Mouse (Mus musculus) lung, embryonic 14.5 days (tissue): ENCODE measurements around the gene Rrp9. TPM values are rescaled to one million over a fixed set of nuclear protein-coding genes. Genes with fewer than 3 reads are reported as not detected.
A peak's percentile ranks its signal among the peaks of the same experiment; 100 is the strongest.

ENCODE experiments used
- ATAC-seq: fragments of 200-750 bp; cut with Nextera tagmentation; 2 replicates; pipeline ENCODE4 v1.8.0; 2017; ENCODE audit warnings: mild to moderate bottlenecking, moderate TSS enrichment, moderate library complexity; ENCODE audit not compliant: insufficient read depth
- DNase-seq: peaks from one replicate; pipeline ENCODE4 v3.0.0-alpha.2; 2015
- H3K27ac ChIP-seq: fragments of 300-500 bp; sonication (generic); 2 replicates; pipeline ENCODE4 v1.5.1; 2014; ENCODE audit warnings: low read depth, mild to moderate bottlenecking, moderate library complexity
- H3K27me3 ChIP-seq: fragments of 300-500 bp; sonication (generic); 2 replicates; pipeline ENCODE4 v1.6.1; 2014; ENCODE audit warnings: low read length, control low read depth; ENCODE audit not compliant: insufficient read depth
- H3K36me3 ChIP-seq: fragments of 300-500 bp; sonication (generic); 2 replicates; pipeline ENCODE4 v1.6.1; 2014; ENCODE audit warnings: control low read depth; ENCODE audit not compliant: insufficient read depth
- H3K4me1 ChIP-seq: fragments of 300-500 bp; sonication (generic); 2 replicates; pipeline ENCODE4 v1.6.1; 2014; ENCODE audit warnings: antibody characterized with exemption, control low read depth; ENCODE audit not compliant: insufficient read depth
- H3K4me2 ChIP-seq: fragments of 300-500 bp; sonication (generic); 2 replicates; pipeline ENCODE4 v1.6.1; 2014; ENCODE audit warnings: mild to moderate bottlenecking
- H3K4me3 ChIP-seq: fragments of 300-500 bp; sonication (generic); 2 replicates; pipeline ENCODE4 v1.5.1; 2014; ENCODE audit warnings: low read depth, low read length
- H3K9ac ChIP-seq: fragments of 300-500 bp; sonication (generic); 2 replicates; pipeline ENCODE4 v1.6.1; 2014
- H3K9me3 ChIP-seq: fragments of 300-500 bp; sonication (generic); 2 replicates; pipeline ENCODE4 v1.6.1; 2016; ENCODE audit warnings: low read depth, low read length, control low read depth
- CTCF ChIP-seq: IDR thresholded peaks from 2 replicates; pipeline ENCODE4 v1.5.1; 2016; ENCODE audit warnings: antibody characterized with exemption, low read depth
- WGBS: fragments of 180-500 bp; shearing (Covaris S2); extraction: QIAGEN DNeasy Blood & Tissue Kit; methylation state at CpG from one replicate; pipeline ENCODE4 v1.1.7; 2014; 5-methylcytosine and 5-hydroxymethylcytosine counted together
- polyA plus RNA-seq: library from polyadenylated mRNA; unstranded; fragments of >200 nt; fragmentation: Nextera tagmentation; extraction: Ambion mirVana; gene quantifications from 2 replicates; pipeline ENCODE4 v1.2.1, GENCODE M21; 2014

Gene Rrp9
- polyA plus RNA-seq, 1 experiment from 2014 or later = 52.7 TPM

GRCm38 (mm10) chr9:106473753-106474105, 2.0 kb upstream of the Rrp9 start:
- DNase-seq = no peak
- 75% methylated on average over 5 of the region's 5 CpGs for WGBS
- no peaks in the 10 kb centered on the region for H3K36me3 ChIP-seq
- H3K27ac ChIP-seq = no peak overlapping the region
- peaks cover 15% of the 10 kb centered on the region for H3K4me1 ChIP-seq
- no peak for ATAC-seq
- no peak overlapping the region for H3K4me2 ChIP-seq
- H3K27me3 ChIP-seq = no peaks in the 10 kb centered on the region
- no peak overlapping the region for H3K9ac ChIP-seq
- TF ChIP-seq CTCF = no peak
- H3K4me3 ChIP-seq = no peak overlapping the region
- H3K9me3 ChIP-seq = no peaks in the 10 kb centered on the region

GRCm38 (mm10) chr9:106474456-106474855, 1.3 kb upstream of the Rrp9 start:
- 4% methylated on average over 6 of the region's 6 CpGs for WGBS
- no peaks in the 10 kb centered on the region for H3K27me3 ChIP-seq
- H3K9ac ChIP-seq = peak overlapping the region; percentile 16
- H3K27ac ChIP-seq = no peak overlapping the region
- no peaks in the 10 kb centered on the region for H3K9me3 ChIP-seq
- no peaks in the 10 kb centered on the region for H3K36me3 ChIP-seq
- H3K4me3 ChIP-seq = no peak overlapping the region
- DNase-seq (peak; percentile 69), ATAC-seq (peak; percentile 10; the same call in 1 of the 2 replicates)
- TF ChIP-seq CTCF = peak; percentile 86
- H3K4me1 ChIP-seq = peaks cover 15% of the 10 kb centered on the region
- peak overlapping the region; percentile 29 for H3K4me2 ChIP-seq

- H3K4me3 ChIP-seq = no peak overlapping the region
- H3K36me3 ChIP-seq = no peaks in the 10 kb centered on the region
- H3K27me3 ChIP-seq = no peaks in the 10 kb centered on the region
- DNase-seq (no peak), ATAC-seq (no peak)
- peaks cover 15% of the 10 kb centered on the region for H3K4me1 ChIP-seq
- no peak for TF ChIP-seq CTCF
- H3K9ac ChIP-seq = peak overlapping the region; percentile 16
- WGBS = 65% methylated on average over 7 of the region's 7 CpGs
- peak overlapping the region; percentile 29 for H3K4me2 ChIP-seq
- H3K9me3 ChIP-seq = no peaks in the 10 kb centered on the region
- H3K27ac ChIP-seq = no peak overlapping the region
These were observed 717 bp upstream of the Rrp9 start for GRCm38 (mm10) chr9:106475046-106475445.

- DNase-seq (peak; percentile 70), ATAC-seq (peak; percentile 53)
- peak overlapping the region; percentile 53 for H3K4me2 ChIP-seq
- H3K4me3 ChIP-seq = no peak overlapping the region; the same call in none of the 2 replicates
- H3K4me1 ChIP-seq = peaks cover 15% of the 10 kb centered on the region
- no peak for TF ChIP-seq CTCF
- H3K9ac ChIP-seq = peak overlapping the region; percentile 34; the same call in 1 of the 2 replicates
- H3K27me3 ChIP-seq = no peaks in the 10 kb centered on the region
- H3K9me3 ChIP-seq = no peaks in the 10 kb centered on the region
- peak overlapping the region; percentile 71; the same call in 1 of the 2 replicates for H3K27ac ChIP-seq
- WGBS = 24% methylated on average over 16 of the region's 16 CpGs
- H3K36me3 ChIP-seq = peaks cover 8% of the 10 kb centered on the region; the same call in 1 of the 2 replicates
These were observed 500 bp downstream of the Rrp9 start for GRCm38 (mm10) chr9:106476002-106476923.

- DNase-seq = peak; percentile 100
These were observed 1.2 kb downstream of the Rrp9 start, which contains the start of gene Parp3 for GRCm38 (mm10) chr9:106476924-106477484. TSS of gene Parp3 (minus strand) at chr9:106476949.

GRCm38 (mm10) chr9:106477649-106478048, 1.9 kb downstream of the Rrp9 start:
- peak overlapping the region; percentile 91 for H3K4me2 ChIP-seq
- peak overlapping the region; percentile 63 for H3K9ac ChIP-seq
- no peak for TF ChIP-seq CTCF
- no peaks in the 10 kb centered on the region for H3K9me3 ChIP-seq
- H3K27me3 ChIP-seq = no peaks in the 10 kb centered on the region
- WGBS = 2% methylated on average over 16 of the region's 16 CpGs
- H3K4me1 ChIP-seq = peaks cover 15% of the 10 kb centered on the region
- H3K36me3 ChIP-seq = peaks cover 17% of the 10 kb centered on the region
- H3K27ac ChIP-seq = no peak overlapping the region
- no peak for DNase-seq
- peak overlapping the region; percentile 60 for H3K4me3 ChIP-seq
- ATAC-seq = no peak

More at GRCm38 (mm10) chr9:106476924-106477484, 1.2 kb downstream of the Rrp9 start, which contains the start of gene Parp3:
- Histone ChIP-seq H3K27me3 (no peaks in the 10 kb centered on the region), H3K4me2 (peak within 1 kb of the TSS; percentile 91), H3K9me3 (no peaks in the 10 kb centered on the region), H3K36me3 (peaks cover 14% of the 10 kb centered on the region), H3K9ac (peak within 1 kb of the TSS; percentile 63), H3K27ac (peak within 1 kb of the TSS; percentile 71; the same call in 1 of the 2 replicates), H3K4me1 (peaks cover 15% of the 10 kb centered on the region), H3K4me3 (peak within 1 kb of the TSS; percentile 60)
- TF ChIP-seq CTCF = peak; percentile 98
- under 1% methylated on average over 41 of the region's 41 CpGs for WGBS
- peak; percentile 97 for ATAC-seq

GRCm38 (mm10) chr9:106478101-106478500, 2.3 kb downstream of the Rrp9 start:
- Histone ChIP-seq H3K27ac (no peak overlapping the region), H3K9me3 (no peaks in the 10 kb centered on the region), H3K4me3 (peak overlapping the region; percentile 60), H3K36me3 (peaks cover 21% of the 10 kb centered on the region), H3K4me2 (peak overlapping the region; percentile 91), H3K4me1 (peaks cover 15% of the 10 kb centered on the region), H3K9ac (peak overlapping the region; percentile 63; the same call in 1 of the 2 replicates), H3K27me3 (no peaks in the 10 kb centered on the region)
- TF ChIP-seq CTCF = no peak
- no peak for DNase-seq
- WGBS = 76% methylated on average over 9 of the region's 9 CpGs
- no peak for ATAC-seq
